Mouse (Mus musculus) liver, embryonic 13.5 days (tissue): ENCODE data around the gene Hspd1. TPM values are rescaled to one million over a fixed set of nuclear protein-coding genes. Genes with fewer than 3 reads are reported as not detected.
"Not testable (repeated sequence)": the region's sequence is repeated elsewhere in the genome, so short reads cannot be mapped to it uniquely, and the experiment has no call there.

ENCODE experiments used
- ATAC-seq: fragments of 200-750 bp; cut with Nextera tagmentation; 2 replicates; pipeline ENCODE4 v1.8.0; 2017; ENCODE audit warnings: low read depth, mild to moderate bottlenecking, moderate number of reproducible peaks, moderate library complexity
- DNase-seq: peaks from one replicate; pipeline ENCODE4 v3.0.0; 2022
- H3K27ac ChIP-seq: fragments of 300-500 bp; sonication (generic); 2 replicates; pipeline ENCODE4 v1.5.1; 2015; ENCODE audit warnings: moderate library complexity, mild to moderate bottlenecking, inconsistent platforms
- H3K27me3 ChIP-seq: fragments of 300-500 bp; sonication (generic); 2 replicates; pipeline ENCODE4 v1.6.1; 2015; ENCODE audit warnings: mild to moderate bottlenecking, inconsistent platforms
- H3K36me3 ChIP-seq: fragments of 300-500 bp; sonication (generic); 2 replicates; pipeline ENCODE4 v1.6.1; 2015; ENCODE audit warnings: mild to moderate bottlenecking, inconsistent platforms
- H3K4me1 ChIP-seq: fragments of 300-500 bp; sonication (generic); replicated peaks from 2 replicates; pipeline ENCODE4 v1.6.1; 2015; ENCODE audit warnings: inconsistent platforms
- H3K4me2 ChIP-seq: fragments of 300-500 bp; sonication (generic); 2 replicates; pipeline ENCODE4 v1.6.1; 2015; ENCODE audit warnings: inconsistent platforms, mild to moderate bottlenecking, moderate library complexity
- H3K4me3 ChIP-seq: fragments of 300-500 bp; sonication (generic); replicated peaks from 2 replicates; pipeline ENCODE4 v1.5.1; 2015; ENCODE audit warnings: mild to moderate bottlenecking, inconsistent platforms
- H3K9ac ChIP-seq: fragments of 300-500 bp; sonication (generic); 2 replicates; pipeline ENCODE4 v1.6.1; 2015; ENCODE audit warnings: mild to moderate bottlenecking, inconsistent platforms
- H3K9me3 ChIP-seq: fragments of 300-500 bp; sonication (generic); replicated peaks from 2 replicates; pipeline ENCODE4 v1.6.1; 2016; ENCODE audit warnings: inconsistent platforms
- WGBS: fragments of 180-500 bp; shearing (Covaris S2); methylation state at CpG from one replicate; pipeline ENCODE4 v1.1.7; 2015; ENCODE audit not compliant: insufficient replicate concordance; 5-methylcytosine and 5-hydroxymethylcytosine counted together
- polyA plus RNA-seq: library from polyadenylated mRNA; unstranded; fragments of >200 nt; fragmentation: Nextera tagmentation; extraction: Ambion mirVana; gene quantifications from 2 replicates; pipeline ENCODE4 v1.2.1, GENCODE M21; 2015

Hspd1 gene
- polyA plus RNA-seq, 1 experiment from 2014 or later: 478 TPM

DNA sequence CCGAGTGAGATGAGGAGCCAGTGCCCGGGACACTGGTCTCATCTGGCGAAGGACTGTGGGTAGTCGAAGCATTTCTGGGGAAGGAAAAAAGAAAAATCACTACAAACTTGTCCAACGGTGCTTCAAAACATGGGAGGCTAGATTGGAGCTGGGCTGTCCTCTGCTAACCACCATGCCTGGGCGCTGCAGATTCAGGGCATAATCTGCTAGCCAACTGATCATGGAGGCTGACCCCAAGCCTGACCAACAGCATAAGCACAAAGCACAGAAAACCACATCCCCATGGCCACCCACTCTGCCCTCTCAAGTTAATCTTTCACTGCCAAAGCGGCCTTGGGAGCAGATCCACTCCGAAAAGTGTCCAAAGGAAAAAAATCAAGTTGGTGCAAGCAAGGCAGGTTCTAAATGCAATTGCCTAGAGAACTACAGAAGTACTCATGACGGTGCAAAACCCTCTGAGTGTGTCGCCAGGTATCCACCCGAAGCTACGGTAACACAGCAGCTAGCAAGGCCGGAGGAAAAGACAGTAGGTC lies 1.1 kb downstream of the Hspd1 start:
- 0% methylated on average over 13 of the region's 13 CpGs for WGBS
- Histone ChIP-seq H3K36me3 (peaks cover 60% of the 10 kb centered on the region), H3K27ac (peak overlapping the region; percentile 96), H3K9me3 (no peaks in the 10 kb centered on the region), H3K27me3 (no peaks in the 10 kb centered on the region), H3K4me1 (peaks cover 74% of the 10 kb centered on the region), H3K9ac (peak overlapping the region; percentile 98), H3K4me2 (peak overlapping the region; percentile 98), H3K4me3 (peak overlapping the region; percentile 94)
- peak; percentile 8 for ATAC-seq
- no peak for DNase-seq

DNA sequence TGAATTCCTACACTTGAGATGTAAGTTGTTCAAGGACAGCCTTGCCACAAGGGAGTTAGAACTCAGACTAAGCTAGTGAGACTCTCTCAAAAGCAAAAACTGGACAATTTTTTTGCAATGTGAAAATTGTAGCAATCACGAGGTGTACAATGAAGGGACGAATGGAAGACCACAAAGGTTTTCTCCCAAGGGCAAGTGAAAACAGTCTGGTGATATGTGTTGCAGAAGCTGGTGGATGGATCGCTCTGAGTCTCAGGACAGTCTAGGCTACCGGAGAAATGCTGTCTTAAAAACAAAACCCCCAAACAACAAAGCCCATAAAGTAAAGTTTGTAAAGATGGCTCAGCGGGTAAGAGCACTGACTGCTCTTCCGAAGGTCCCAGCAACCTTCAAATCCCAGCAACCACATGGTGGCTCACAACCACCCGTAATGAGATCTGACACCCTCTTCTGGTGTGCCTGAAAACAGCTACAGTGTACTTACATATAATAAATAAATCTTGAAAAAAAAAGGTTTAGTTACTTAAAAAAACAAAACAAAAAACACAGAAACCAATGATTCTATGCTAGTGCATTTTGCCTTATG lies 2.2 kb downstream of the Hspd1 start:
- H3K27me3 ChIP-seq: no peaks in the 10 kb centered on the region
- H3K36me3 ChIP-seq: peaks cover 62% of the 10 kb centered on the region
- 20% methylated on average over 7 of the region's 7 CpGs for WGBS
- peak overlapping the region; percentile 98 for H3K9ac ChIP-seq
- no peaks in the 10 kb centered on the region for H3K9me3 ChIP-seq
- ATAC-seq (no peak), DNase-seq (no peak)
- peaks cover 70% of the 10 kb centered on the region for H3K4me1 ChIP-seq
- peak overlapping the region; percentile 94 for H3K4me3 ChIP-seq
- peak overlapping the region; percentile 96 for H3K27ac ChIP-seq
- H3K4me2 ChIP-seq: peak overlapping the region; percentile 98

DNA sequence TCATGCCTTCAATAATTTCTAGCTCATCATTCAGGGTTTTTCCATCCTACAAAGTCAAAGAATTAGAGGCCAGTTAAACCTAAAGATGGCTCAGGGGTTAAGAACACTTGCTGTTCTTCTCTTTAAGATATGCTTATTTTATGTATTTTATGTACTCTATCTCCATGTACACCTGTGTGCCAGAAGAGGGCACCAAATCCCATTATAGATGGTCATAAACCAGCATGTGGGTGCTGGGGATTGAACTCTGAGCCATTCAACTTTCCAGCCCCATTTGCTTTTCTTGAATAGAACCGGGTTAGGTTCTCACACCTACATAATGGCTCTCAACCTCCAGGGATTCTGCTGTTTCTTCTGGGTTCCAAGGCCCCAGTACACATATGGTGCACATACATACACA lies 5.9 kb downstream of the Hspd1 start:
- no peaks in the 10 kb centered on the region for H3K27me3 ChIP-seq
- no peak overlapping the region for H3K4me2 ChIP-seq
- ATAC-seq: no peak
- no peaks in the 10 kb centered on the region for H3K9me3 ChIP-seq
- WGBS: 50% methylated on average over 1 of the region's 1 CpGs
- H3K27ac ChIP-seq: no peak overlapping the region
- peaks cover 86% of the 10 kb centered on the region for H3K36me3 ChIP-seq
- H3K4me1 ChIP-seq: peaks cover 59% of the 10 kb centered on the region
- DNase-seq: no peak
- no peak overlapping the region for H3K4me3 ChIP-seq
- H3K9ac ChIP-seq: no peak overlapping the region

DNA sequence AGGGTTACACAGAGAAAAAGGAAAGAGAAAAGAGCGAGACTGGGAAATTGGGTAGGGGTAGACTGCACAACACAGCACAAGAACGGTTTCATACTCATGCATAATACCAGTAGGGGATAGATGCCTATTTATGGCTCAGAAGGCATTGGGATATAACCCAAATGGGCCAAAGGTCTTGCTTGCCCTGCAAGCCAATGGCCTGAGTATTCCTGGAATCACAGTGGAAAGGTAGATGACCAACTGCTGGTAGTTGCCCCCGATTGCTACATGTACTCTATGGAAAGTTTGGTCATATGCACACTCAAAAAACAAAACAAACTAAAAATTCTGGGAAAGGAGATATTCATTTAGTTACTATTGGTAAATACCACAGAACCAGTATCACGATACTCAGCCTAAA lies 8.4 kb downstream of the Hspd1 start:
- Histone ChIP-seq H3K4me1 (peaks cover 59% of the 10 kb centered on the region), H3K27me3 (no peaks in the 10 kb centered on the region), H3K27ac (0 out of 2 replicates have a peak overlapping the region, but pooled peaks have one; percentile 47), H3K4me2 (no peak overlapping the region), H3K4me3 (no peak overlapping the region), H3K9ac (no peak overlapping the region), H3K9me3 (no peaks in the 10 kb centered on the region), H3K36me3 (peaks cover 76% of the 10 kb centered on the region)
- no peak for ATAC-seq
- WGBS: 82% methylated on average over 4 of the region's 4 CpGs
- no peak for DNase-seq

DNA sequence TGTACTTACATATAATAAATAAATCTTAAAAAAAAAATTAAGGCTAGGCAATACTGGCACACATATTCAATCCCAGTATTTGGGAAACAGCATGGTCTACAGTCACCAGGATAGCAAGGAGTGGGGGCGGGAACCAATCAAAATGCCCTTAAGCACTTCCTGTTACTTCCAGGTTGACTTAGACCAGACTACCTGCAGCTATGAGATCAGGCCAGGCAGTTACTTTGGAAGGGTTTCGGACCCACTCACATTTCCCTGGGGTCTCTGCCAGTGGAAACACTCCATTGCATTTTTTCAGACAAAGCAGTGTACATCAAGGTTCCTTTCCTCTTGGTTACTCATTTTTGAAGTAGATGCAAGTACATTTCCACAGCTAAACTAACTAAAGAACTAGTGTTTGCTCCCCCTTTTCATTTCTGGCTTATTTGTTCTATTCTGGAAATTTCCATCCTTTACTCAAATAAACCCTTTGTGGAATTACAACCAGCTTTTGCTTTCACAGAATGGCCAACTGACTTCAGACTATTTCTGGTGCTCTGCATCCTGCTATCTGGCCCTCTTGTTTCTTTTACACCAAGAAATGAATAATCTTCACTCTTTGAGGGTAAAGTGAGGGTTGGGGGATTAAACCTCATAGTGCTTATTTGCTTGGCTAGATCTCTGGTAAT lies 11.1 kb downstream of the Hspd1 start:
- Histone ChIP-seq H3K27me3 (no peaks in the 10 kb centered on the region), H3K9me3 (no peaks in the 10 kb centered on the region), H3K4me2 (no peak overlapping the region), H3K27ac (peak overlapping the region; percentile 56), H3K9ac (no peak overlapping the region), H3K4me1 (peaks cover 54% of the 10 kb centered on the region), H3K4me3 (no peak overlapping the region), H3K36me3 (peaks cover 61% of the 10 kb centered on the region)
- 78% methylated on average over 2 of the region's 2 CpGs for WGBS
- ATAC-seq (no peak), DNase-seq (no peak)

DNA sequence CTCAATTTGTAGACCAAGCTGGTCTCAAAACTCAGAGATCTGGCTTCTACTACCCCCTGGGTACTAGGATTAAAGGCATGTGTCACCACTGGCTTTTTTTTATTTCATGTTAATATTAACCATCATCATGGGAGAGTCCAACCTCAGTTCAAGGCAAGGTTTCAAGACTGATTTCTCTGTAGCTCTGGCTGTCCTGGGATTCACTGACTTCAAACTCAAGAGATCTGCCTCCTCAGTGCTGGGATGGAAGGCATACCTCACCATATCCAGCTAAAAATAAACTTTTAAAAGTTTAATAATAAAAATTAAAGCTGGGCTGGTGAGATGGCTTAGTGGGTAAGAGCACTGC lies 11.7 kb downstream of the Hspd1 start:
- DNase-seq: no peak
- ATAC-seq: no peak; the same call in 1 of the 2 replicates

DNA sequence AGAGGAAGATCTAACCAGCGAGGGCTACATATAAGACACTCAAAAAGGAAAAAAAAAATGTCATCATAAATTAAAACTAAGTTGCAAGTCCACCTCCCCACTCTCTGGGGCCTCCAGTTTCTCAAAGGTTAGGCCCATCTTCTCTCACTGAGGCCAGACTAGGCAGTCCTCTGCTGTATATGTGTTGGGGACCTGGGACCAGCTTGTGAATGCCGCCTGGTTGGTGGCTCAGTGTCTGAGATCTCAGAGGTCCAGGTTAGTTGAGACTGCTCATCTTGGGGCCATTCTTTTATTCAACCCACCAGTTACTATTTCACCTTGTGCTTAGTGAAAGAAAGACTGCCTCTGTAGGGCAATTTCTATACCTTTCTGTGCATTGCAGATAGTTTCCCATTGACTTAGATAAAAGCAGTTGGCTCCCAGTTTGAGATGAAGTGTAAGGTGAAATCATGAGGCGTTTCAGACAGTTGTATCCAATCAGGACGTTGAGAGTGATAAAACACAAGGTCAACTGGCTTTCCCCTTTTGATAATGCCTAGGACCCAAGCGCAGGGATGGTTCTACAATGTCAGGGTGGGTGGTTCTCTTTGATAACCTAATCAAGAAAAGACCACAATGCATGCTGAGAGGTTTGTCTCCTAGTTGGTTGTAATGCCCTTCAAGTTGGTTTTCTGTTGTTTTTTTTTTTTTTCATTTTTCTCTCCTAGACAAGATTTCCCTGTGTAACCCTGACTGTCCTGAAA lies 12.2 kb downstream of the Hspd1 start:
- H3K4me3 ChIP-seq: no peak overlapping the region
- no peaks in the 10 kb centered on the region for H3K9me3 ChIP-seq
- WGBS: 22% methylated on average over 5 of the region's 5 CpGs
- H3K27me3 ChIP-seq: no peaks in the 10 kb centered on the region
- H3K4me2 ChIP-seq: peak overlapping the region; percentile 17; the same call in 1 of the 2 replicates
- H3K36me3 ChIP-seq: peaks cover 61% of the 10 kb centered on the region
- DNase-seq: peak; percentile 60
- H3K27ac ChIP-seq: peak overlapping the region; percentile 78
- peak; percentile 86 for ATAC-seq
- H3K4me1 ChIP-seq: peaks cover 53% of the 10 kb centered on the region
- no peak overlapping the region for H3K9ac ChIP-seq

More for the DNA sequence above, 11.7 kb downstream of the Hspd1 start:
- Histone ChIP-seq H3K27me3 (no peaks in the 10 kb centered on the region), H3K9me3 (no peaks in the 10 kb centered on the region), H3K4me3 (no peak overlapping the region), H3K9ac (no peak overlapping the region), H3K4me2 (no peak overlapping the region), H3K27ac (peak overlapping the region; percentile 48), H3K36me3 (peaks cover 62% of the 10 kb centered on the region), H3K4me1 (peaks cover 52% of the 10 kb centered on the region)

DNA sequence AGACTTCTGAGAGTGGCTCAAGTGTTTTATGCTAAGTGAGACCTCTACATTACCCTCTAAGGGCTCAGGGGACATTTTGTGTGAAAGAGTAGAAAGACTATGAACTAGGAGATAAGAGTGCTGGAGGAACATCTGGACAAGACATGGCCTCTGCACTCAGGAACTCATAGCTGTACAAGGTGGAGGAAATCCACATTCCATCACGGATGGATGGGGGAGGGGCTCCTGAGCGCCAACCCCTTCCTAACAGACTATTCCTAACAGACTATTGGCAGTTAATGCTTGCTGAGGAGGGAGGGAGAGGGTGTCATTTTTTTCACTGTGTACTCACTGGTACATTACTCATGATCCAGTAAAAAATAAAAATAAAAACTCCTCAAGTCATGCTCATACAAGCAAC lies 13.3 kb downstream of the Hspd1 start:
- H3K36me3 ChIP-seq: peaks cover 54% of the 10 kb centered on the region
- H3K4me1 ChIP-seq: peaks cover 52% of the 10 kb centered on the region
- no peak for ATAC-seq

DNA sequence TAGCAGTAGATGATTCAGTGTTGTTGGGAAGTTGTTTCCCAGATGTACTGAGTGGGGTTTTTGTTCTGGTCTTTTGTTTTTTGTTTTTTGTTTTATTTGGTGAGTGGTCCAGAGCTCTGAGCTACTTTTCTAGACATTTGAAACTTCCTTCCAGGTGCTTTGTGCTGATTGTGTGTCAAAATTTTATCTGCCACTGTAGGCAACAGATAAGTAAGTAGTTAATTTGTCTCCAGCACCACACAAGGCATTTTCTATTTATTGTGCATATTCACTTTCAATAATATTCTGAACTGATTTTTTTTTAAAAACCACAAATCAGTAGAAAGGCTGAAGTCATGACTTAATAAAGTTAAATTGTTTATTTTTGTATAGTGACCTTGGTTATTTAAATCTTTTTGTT lies 15.7 kb downstream of the Hspd1 start:
- ATAC-seq, H3K4me3 ChIP-seq, H3K27ac ChIP-seq, H3K9ac ChIP-seq, H3K27me3 ChIP-seq, DNase-seq, H3K4me2 ChIP-seq, H3K9me3 ChIP-seq: not testable (repeated sequence)
- H3K36me3 ChIP-seq: peaks cover 48% of the 10 kb centered on the region
- peaks cover 44% of the 10 kb centered on the region for H3K4me1 ChIP-seq

More for the DNA sequence above, 13.3 kb downstream of the Hspd1 start:
- Histone ChIP-seq H3K4me3 (no peak overlapping the region), H3K9me3 (no peaks in the 10 kb centered on the region), H3K27ac (peak overlapping the region; percentile 78; the same call in 1 of the 2 replicates), H3K4me2 (no peak overlapping the region), H3K9ac (no peak overlapping the region), H3K27me3 (no peaks in the 10 kb centered on the region)
- DNase-seq: no peak
- WGBS: 45% methylated on average over 2 of the region's 2 CpGs

DNA sequence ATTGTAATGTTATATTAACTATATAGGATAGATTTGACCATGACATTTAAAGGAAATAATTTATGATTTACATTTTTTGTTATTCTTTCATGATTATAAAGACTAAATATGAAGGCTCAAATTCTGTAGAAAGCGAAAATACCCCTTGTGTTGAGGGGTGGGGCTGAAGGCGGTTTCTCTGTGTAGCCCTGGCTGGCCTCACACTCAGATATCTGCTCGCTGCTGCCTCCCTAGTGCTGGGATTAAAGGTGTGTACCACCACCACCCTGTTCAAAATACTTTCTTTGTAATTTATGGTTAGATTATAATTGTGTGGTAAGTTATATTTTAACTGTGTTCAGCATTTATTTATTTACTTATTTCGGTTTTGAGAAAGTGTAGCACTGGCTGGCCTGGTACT lies 26.3 kb downstream of the Hspd1 start:
- ATAC-seq (peak; percentile 66; the same call in 1 of the 2 replicates), DNase-seq (no peak)
- H3K9ac ChIP-seq: no peak overlapping the region
- peaks cover 53% of the 10 kb centered on the region for H3K4me1 ChIP-seq
- H3K9me3 ChIP-seq: no peaks in the 10 kb centered on the region
- no peaks in the 10 kb centered on the region for H3K27me3 ChIP-seq
- H3K27ac ChIP-seq: no peak overlapping the region
- H3K4me3 ChIP-seq: no peak overlapping the region
- H3K36me3 ChIP-seq: peaks cover 44% of the 10 kb centered on the region
- H3K4me2 ChIP-seq: 0 out of 2 replicates have a peak overlapping the region, but pooled peaks have one; percentile 5
- WGBS: 61% methylated on average over 4 of the region's 4 CpGs

DNA sequence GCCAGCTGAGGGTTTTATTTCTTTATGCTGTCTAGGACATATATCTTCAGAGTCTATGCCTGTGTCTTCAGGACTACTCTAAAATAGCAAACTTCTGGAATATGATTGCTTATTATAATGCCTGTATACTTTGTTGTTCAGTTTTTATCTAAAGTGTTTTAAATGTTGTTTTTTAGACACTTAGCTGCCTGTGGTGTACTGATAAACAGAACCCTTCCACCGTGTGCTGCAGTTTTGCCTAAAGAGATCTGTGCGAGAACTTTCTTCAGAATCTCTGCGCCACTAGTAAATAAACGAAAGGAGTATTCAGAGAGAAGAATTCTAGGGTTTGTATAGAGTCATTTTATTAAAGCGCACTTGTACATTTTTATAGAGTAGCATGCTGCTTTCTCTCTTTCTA lies 26.9 kb downstream of the Hspd1 start:
- peaks cover 53% of the 10 kb centered on the region for H3K4me1 ChIP-seq
- H3K9me3 ChIP-seq: no peaks in the 10 kb centered on the region
- H3K4me3 ChIP-seq: no peak overlapping the region
- H3K36me3 ChIP-seq: peaks cover 38% of the 10 kb centered on the region
- ATAC-seq: peak; percentile 53; the same call in 1 of the 2 replicates
- H3K4me2 ChIP-seq: no peak overlapping the region
- DNase-seq: no peak
- WGBS: 49% methylated on average over 5 of the region's 5 CpGs
- H3K27ac ChIP-seq: peak overlapping the region; percentile 57
- H3K27me3 ChIP-seq: no peaks in the 10 kb centered on the region
- peak overlapping the region; percentile 1; the same call in 1 of the 2 replicates for H3K9ac ChIP-seq
